Mouse (Mus musculus) central nervous system, embryonic 14 days (tissue): ENCODE results near the gene Kif2c. TPM values are rescaled to one million over a fixed set of nuclear protein-coding genes. Genes with fewer than 3 reads are reported as not detected.

ENCODE experiments used
- polyA plus RNA-seq: library from polyadenylated mRNA; depleted of rRNA; stranded (reverse); fragments of >200 nt; gene quantifications from 2 replicates; pipeline ENCODE4 v1.2.3, GENCODE M21; 2012; rRNA removed

Kif2c gene
- 21.5 and 30.5 TPM in 2 replicates for polyA plus RNA-seq

DNA sequence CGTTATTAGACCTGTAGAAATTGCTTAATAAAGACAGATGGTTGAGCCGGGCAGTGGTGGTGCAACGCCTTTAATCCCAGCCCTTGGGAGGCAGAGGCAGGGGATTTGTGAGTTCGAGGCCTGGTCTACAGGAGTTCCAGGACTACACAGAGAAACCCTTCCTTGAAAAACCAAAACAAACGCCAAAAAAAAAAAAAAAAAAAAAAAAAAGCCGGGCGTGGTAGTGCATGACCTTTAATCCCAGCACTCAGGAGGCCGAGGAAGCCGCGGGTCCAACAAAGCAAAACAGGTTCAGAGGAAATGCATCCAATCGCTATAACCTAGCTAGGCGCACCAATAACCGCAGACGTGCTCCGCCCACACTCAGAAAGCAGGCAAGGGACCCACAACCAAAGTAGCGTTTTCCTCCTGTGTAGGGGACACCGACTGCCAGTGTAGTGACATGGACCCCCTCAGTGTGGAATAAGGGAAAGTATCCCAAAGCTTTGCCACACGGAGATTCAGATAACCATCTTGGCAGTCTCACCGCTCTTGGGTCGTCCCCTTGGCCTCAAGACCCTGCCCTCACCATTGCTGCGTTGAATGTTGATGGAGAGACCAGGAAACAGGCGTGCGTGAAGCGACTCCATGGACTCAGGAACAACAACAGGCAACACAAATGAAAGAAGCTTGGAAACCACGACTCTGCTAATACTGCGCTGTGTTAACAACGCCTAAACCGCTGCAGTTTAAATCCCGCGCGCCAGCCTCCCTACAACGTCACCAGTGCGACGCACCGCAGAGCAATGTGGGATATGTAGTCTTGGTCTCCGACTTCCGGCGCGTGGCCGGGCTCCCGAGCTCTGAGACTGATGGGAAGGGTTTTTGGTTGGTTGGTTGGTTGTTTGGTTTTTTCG, at the start of gene Kif2c:
Kif2c (minus strand) TSS at position 777 of the 896 bp plus-strand sequence.

DNA sequence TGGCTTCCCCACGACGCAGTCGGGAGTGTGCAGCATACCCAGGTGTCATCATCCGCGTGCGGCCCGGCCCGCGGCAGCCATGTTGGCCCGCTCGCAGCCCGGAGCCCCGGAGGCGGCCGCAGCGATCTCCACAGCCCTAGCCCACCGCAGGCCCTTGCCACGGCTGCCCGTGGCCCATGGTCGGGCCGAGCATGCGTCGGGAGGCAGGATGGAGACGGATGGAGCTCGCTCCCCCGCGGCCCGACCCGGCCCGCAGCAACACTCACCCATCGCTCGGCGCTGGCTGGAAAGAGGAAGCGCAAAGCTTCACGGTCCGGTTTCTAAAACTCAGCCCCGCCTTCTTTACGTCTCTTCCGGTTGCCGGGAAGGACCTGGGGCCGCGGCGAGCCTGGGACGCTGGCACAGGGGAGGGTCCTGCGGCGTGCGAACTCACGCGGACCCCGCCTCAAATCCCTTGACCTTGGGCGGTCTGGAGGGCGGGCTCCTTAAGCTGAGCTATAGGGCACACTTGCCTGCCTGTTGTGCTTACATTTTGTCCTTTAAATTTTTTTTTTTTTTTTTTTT, 26.6 kb downstream of the Kif2c start, which contains the start of gene Rps8:
Rps8 (minus strand) TSS at position 452 of the 564 bp plus-strand sequence.

DNA sequence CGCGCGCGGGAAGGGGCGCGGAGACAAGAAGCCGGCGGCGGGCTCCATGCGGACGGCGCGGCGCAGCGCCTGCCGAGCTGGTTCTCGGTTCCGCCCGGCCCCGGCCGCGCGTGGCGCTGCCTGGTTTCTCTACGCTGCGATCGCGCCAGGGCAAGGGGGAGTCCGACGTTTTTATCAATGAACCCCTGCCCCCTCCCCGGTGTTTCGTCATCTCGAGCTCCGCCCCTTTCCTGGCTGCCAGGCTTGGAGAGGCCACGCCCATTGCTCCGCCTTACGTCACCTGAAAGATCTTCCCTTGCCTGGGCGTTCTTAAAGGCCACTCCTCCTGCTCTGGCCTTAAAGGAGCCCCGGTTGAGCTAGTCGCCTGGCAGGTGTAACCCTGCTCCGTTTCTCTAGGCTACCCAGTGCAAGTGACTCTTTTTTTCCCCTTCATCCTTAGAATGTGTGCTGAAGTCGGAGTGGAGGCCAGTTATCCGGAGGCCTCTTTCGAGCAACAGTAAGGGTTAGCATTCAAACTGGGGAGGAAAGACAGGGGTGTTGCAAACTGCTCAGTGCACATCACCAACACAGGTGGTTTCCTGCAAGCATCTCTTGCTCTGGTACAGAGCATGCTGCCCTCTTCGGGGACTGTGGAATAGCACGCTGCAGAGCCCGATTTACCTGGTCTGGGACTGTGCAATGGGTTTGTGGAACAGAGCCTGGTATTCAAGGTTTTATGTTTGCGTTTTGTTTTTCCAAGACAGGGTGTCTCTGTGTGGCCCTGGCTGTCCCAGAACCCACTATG, 48.4 kb downstream of the Kif2c start, which contains the start of gene Plk3:
Plk3 (minus strand) TSS at position 147 of the 784 bp plus-strand sequence.

DNA sequence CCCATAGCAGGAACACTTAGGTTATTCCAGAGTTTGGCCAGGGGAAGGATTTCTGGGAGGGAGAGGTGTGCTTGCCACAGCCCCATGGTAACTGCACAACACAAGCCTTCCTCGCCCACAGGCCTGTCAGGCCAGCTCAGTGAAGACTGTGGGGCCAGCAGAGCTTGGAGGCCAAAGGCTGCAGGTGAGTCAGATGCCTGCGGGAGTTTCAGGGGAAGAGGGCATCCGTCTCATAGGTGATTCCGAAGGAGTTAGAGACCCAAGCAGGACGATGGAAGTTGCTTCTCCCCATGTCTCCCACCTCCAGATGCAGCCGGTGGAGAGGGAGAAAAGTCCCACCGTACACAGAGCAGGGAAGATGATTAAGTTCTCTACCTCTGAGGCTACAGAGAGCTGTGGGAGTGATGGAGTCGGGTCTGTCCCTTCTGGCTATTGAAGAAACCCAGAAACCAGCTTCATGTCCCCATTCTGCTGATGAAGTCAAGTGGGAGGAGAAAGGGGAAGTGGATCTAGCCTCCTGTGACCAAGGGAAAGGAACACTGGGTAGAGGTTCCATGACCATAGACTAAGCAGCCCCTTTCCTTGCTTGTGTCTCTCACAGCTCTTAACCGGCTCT, 55.7 kb downstream of the Kif2c start, which contains the start of gene Tctex1d4:
Tctex1d4 (plus strand) TSS at position 120 of the 616 bp plus-strand sequence.

DNA sequence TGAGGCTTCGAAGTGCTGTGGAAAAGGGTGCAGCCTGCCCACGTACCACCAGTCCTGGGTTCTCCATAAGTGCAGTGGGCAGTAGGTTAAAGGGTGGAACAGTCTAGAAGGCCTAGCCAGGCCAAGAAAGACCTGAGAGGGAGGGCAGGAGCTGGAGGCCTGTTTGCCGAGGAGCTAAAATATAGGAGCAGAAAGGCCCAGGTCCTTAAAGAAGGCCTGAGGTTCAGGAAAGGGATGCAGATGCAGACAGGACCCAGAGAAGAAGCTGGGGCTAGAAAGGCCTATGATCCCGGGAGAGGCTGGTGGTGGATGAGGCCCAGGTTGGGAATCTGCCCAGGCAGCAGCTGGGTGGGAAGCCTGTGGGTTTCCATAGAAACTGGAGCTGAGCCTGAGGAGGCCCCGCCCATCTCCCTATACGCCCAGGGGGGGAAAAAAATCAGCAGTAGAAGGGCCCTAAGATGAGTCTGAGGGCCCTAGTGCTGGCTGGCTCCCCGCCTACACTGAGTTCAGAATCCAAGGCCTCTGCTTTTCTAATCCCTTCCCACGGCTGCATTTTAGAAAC, 57.0 kb downstream of the Kif2c start, which contains the start of gene Btbd19:
Btbd19 (minus strand) TSS at position 378 of the 562 bp plus-strand sequence.

Other genes starting within 250 kb of the Kif2c start
- gene Urod, start 188.2 kb downstream of the Kif2c start, polyA plus RNA-seq = 59.3 and 62.9 TPM in 2 replicates
- gene Hectd3, start 187.3 kb downstream of the Kif2c start, polyA plus RNA-seq = 51.7 and 57.8 TPM in 2 replicates
- 31.6 and 32.5 TPM in 2 replicates for gene Eif2b3, start 163.2 kb downstream of the Kif2c start, polyA plus RNA-seq
- 9.2 and 13.2 TPM in 2 replicates for gene Ptch2, start 86.6 kb downstream of the Kif2c start, polyA plus RNA-seq
- gene Btbd19, start 56.9 kb downstream of the Kif2c start, polyA plus RNA-seq = 7.2 and 9.3 TPM in 2 replicates
- 0.45 and 0.58 TPM in 2 replicates for gene Tctex1d4, start 55.8 kb downstream of the Kif2c start, polyA plus RNA-seq
- gene Plk3, start 48.7 kb downstream of the Kif2c start, polyA plus RNA-seq = 16.9 and 18.0 TPM in 2 replicates
- gene Rps8, start 26.4 kb downstream of the Kif2c start, polyA plus RNA-seq = 1,168 and 1,206 TPM in 2 replicates
- gene Tmem53, start 69.3 kb upstream of the Kif2c start, polyA plus RNA-seq = 5.0 and 6.8 TPM in 2 replicates
- 1.2 and 1.3 TPM in 2 replicates for gene Armh1, start 69.5 kb upstream of the Kif2c start, polyA plus RNA-seq